ENCODE assay signal across 27 mouse cellular contexts in genomic region chr10:3308821-3309206, GRCm38 (mm10). TPM values are rescaled to one million over a fixed set of nuclear protein-coding genes. Genes with fewer than 3 reads are reported as not detected.
"Had no signal": no experiment of that assay in that cellular context is flagged by ENCODE, and none has a peak within 500 bp of the region (broad histone marks: within the 10 kb centered on the region; RNA-seq: fewer than 3 reads in every experiment).

No protein-coding gene starts in this region.

- ATAC-seq: liver, embryonic 12.5 days; midbrain, embryonic 13.5 days had no signal

- H3K4me2 ChIP-seq: limb, embryonic 13.5 days; liver, embryonic 12.5 days; liver, embryonic 15.5 days; lung, embryonic 15.5 days; midbrain, embryonic 13.5 days; neural tube, embryonic 12.5 days; neural tube, embryonic 15.5 days had no signal

- H3K27me3 ChIP-seq: limb, embryonic 13.5 days; liver, embryonic 12.5 days; liver, embryonic 15.5 days; lung, embryonic 15.5 days; megakaryocyte, embryonic 14.5 days; midbrain, embryonic 13.5 days; neural tube, embryonic 12.5 days; neural tube, embryonic 15.5 days had no signal

- H3K4me1 ChIP-seq: limb, embryonic 10.5 days; liver, embryonic 12.5 days; liver, embryonic 15.5 days; megakaryocyte, embryonic 14.5 days; midbrain, embryonic 10.5 days; midbrain, embryonic 13.5 days; neural tube, embryonic 12.5 days had no signal

- H3K9ac ChIP-seq: limb, embryonic 13.5 days; liver, embryonic 12.5 days; liver, embryonic 15.5 days; lung, embryonic 15.5 days; midbrain, embryonic 13.5 days; neural tube, embryonic 12.5 days; neural tube, embryonic 15.5 days had no signal

- DNase-seq: layer of hippocampus, adult 9-11 months; liver; lung, adult 18-20 months; lung, postnatal 10 days; lung, postnatal 36 days; right cerebral cortex, adult 18-20 months; right cerebral cortex, postnatal 14 days; right cerebral cortex, postnatal 4 days; thymus, adult 2 months; thymus, postnatal 14 days; thymus, postnatal 4 days had no signal

- H3K4me3 ChIP-seq: layer of hippocampus, adult 2 months; limb, embryonic 10.5 days; limb, embryonic 13.5 days; liver, embryonic 12.5 days; liver, embryonic 15.5 days; lung, embryonic 15.5 days; megakaryocyte, embryonic 14.5 days; midbrain, embryonic 10.5 days; midbrain, embryonic 13.5 days; neural tube, embryonic 12.5 days; neural tube, embryonic 15.5 days had no signal

- H3K9me3 ChIP-seq: limb, embryonic 10.5 days; limb, embryonic 13.5 days; liver, embryonic 12.5 days; liver, embryonic 15.5 days; lung, embryonic 15.5 days; midbrain, embryonic 13.5 days; neural tube, embryonic 12.5 days; neural tube, embryonic 15.5 days had no signal

- H3K36me3 ChIP-seq: limb, embryonic 10.5 days; limb, embryonic 13.5 days; liver, embryonic 12.5 days; liver, embryonic 15.5 days; lung, embryonic 15.5 days; midbrain, embryonic 10.5 days; midbrain, embryonic 13.5 days; neural tube, embryonic 12.5 days; neural tube, embryonic 15.5 days had no signal

- H3K27ac ChIP-seq: layer of hippocampus, adult 2 months; limb, embryonic 10.5 days; limb, embryonic 13.5 days; liver, embryonic 12.5 days; liver, embryonic 15.5 days; lung, embryonic 15.5 days; midbrain, embryonic 10.5 days; midbrain, embryonic 13.5 days; neural tube, embryonic 12.5 days; stomach, postnatal 0 days had no signal

RNA-seq across cellular contexts. Expression of gene H60c, which starts 41.2 kb away (rescaled TPM):
- total RNA-seq: layer of hippocampus, adult 2 months; layer of hippocampus, postnatal 25 days; left cerebral cortex, adult 18-20 months; left cerebral cortex, postnatal 25 days had no signal
- polyA plus RNA-seq: large intestine, adult 2 months; limb, embryonic 10.5 days; liver, embryonic 12.5 days; liver, embryonic 15.5 days; midbrain, embryonic 10.5 days; midbrain, embryonic 13.5 days; neural tube, embryonic 12.5 days; neural tube, embryonic 15.5 days; thymus, adult 2 months had no signal
